Mouse (Mus musculus) telencephalon, adult 2 months (tissue): Measurements from ENCODE around the gene Gnptg.
"Not testable (repeated sequence)": the region's sequence is repeated elsewhere in the genome, so short reads cannot be mapped to it uniquely, and the experiment has no call there.

Source experiments
- DNase-seq: peaks from one replicate; pipeline ENCODE4 v3.0.0-alpha.2; 2011; ENCODE audit warnings: low read depth, low spot score

The Gnptg gene

GRCm38 (mm10) chr17:25243131-25243780 lies 3.3 kb upstream of the Gnptg start:
- DNase-seq = no peak

DNA sequence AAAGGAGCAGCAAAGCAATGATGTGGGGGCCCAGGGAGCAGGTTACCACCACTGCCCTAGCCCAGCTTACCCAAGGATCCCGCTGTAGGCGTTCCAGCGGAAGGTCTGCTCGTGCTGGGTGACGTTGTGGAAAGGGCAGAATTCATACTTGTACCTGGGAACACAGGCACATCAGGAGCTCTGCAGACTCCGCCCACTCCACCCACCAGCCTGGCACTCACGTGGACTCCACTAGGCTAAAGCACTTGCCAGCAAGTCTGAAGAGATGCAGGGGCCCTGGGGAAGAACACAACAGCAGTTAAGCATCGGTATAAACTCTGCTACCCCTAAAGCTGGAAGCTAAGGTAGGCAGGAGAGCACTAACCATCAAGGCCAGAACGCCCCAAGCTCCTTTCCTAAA lies 4.3 kb downstream of the Gnptg start:
- DNase-seq = peak; percentile 21

DNA sequence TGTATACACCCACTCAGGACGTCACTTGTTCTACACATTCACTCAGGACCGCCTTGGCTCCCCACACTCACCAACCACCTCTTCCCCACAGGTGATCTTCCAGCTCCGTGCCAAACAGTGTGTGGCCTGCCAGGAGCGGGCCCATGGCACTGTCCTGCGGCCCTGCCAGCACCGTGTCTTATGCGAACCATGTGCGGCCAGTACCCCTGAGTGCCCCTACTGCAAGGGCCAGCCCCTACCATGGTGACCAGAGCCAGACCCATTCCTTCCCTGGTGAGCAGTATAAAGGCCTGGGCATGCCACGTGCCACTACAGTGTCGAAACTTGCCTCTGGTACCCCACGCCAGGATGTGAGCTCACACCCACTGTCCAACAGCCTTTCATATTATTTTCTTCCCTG lies 8.3 kb downstream of the Gnptg start:
- DNase-seq = not testable (repeated sequence)

DNA sequence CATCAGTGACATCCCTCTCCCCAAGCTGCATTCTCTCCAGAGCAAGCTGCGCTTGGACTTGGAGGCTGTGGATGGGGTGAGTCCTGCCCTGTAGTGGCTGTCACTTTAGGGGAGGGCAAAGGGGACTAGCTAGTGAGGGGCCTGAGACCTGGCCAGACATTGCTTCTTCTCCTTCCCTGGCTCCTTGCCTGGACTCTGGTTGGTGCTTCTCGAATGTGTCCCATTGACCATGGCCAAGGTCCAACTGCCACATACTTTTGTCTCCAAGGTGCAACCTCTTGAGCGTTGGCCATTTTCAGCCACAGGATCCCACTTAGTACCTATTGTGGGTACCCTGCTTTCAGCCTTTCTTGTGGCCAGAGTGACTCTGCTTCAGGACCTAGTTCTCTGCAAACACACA lies 9.2 kb downstream of the Gnptg start:
- DNase-seq = no peak

GRCm38 (mm10) chr17:25230014-25230655 lies 9.8 kb downstream of the Gnptg start:
- DNase-seq = not testable (repeated sequence)

DNA sequence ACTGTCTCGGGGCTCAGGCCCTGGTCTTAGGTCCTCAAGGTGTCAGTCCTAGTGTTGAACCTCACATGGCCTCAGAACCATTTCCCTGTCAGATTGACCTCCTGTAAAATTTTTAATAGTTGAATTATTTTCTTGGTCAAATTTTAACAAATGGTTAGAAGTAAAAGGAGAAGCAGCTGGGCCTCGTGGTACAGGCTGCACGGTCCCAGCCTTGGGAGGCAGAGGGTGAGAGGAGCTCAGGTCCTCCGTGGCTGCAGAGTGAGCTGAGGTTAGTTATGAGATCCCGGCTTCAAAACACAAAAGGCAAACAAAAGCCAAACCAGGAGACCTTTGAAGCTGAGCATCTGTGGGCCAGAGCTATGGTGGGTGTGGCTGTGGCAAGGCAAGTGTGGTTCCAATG lies 11.9 kb downstream of the Gnptg start:
- no peak for DNase-seq

DNA sequence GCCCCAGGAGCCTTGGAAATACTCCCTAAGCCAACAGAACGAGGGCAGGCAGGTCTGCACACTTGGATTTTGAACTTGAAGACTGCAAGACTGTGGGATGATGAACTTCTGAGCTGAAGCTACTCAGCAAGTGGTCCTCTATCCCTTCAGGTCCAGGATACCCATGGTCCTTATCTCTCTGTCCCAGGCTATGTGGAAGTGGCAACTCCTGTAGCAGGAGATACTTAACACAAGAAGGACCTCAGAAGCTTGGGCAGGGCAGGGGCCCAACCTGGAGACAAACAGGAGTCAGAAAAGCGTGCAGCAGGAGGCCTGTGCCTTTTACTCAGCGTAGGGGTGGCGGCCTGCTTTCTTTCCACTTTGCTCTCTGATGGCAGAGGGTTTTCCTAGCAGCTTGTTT lies 14.3 kb downstream of the Gnptg start:
- no peak for DNase-seq

GRCm38 (mm10) chr17:25224586-25225222 lies 15.2 kb downstream of the Gnptg start:
- no peak for DNase-seq

DNA sequence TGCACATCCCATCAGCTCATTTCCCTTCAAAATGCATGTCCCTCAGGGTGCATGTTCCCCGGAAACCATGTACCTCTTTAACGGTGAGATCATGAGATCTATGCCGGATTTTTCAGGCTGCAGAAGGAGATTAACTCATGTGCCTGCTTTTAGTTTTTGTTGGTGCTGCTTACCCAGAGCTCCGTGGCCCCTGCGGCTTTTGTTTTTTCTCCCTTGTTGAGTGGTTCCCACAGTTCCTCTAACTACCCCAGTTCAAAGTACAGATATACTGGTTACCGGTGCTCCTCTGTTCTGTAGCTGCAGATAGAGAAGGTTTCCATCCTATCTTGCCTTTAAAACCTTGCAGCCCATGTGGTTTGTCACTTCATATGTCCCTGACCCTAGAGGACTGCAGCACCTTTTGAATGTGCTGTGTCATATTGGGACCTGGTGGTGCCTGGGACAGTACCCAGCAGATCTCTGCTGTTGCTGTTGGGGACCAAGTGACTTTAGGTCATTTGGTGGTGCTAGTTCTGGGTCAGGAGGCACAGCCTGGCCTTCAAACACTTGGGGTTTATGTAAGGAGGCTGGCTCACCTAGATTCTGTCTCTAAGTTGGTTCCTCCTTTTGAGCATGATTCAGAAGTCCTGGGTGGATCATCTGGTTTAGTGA lies 16.8 kb downstream of the Gnptg start:
- DNase-seq = no peak

DNA sequence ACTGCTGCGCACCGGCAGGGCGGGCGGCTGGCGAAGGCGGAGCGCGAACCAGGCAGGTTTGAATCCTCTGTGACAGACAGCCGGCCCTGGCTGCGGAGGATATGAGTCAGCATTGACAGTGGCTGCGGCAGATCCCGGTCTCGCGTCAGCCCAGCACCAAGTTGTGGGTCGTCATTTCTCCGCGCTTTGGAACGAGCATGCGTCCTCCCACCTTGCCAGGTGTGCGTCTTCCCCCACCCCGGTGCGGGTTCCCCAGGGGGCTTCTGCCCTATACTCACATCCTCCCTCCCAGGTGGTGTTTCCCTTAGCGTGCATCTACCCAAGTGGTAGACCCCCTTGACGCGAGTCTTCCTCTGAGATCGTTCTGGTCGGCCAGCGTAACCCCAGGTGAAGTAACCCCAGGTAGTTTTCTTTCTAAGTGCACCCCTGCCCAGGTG lies 17.4 kb downstream of the Gnptg start:
- DNase-seq = not testable (repeated sequence)

GRCm38 (mm10) chr17:25221821-25222503 lies 18.0 kb downstream of the Gnptg start:
- DNase-seq = no peak

GRCm38 (mm10) chr17:25220746-25221145 lies 19.2 kb downstream of the Gnptg start:
- no peak for DNase-seq

- no peak for DNase-seq
Measured at GRCm38 (mm10) chr17:25219492-25220295, 20.2 kb downstream of the Gnptg start.

GRCm38 (mm10) chr17:25218967-25219366 lies 21.0 kb downstream of the Gnptg start:
- no peak for DNase-seq

DNA sequence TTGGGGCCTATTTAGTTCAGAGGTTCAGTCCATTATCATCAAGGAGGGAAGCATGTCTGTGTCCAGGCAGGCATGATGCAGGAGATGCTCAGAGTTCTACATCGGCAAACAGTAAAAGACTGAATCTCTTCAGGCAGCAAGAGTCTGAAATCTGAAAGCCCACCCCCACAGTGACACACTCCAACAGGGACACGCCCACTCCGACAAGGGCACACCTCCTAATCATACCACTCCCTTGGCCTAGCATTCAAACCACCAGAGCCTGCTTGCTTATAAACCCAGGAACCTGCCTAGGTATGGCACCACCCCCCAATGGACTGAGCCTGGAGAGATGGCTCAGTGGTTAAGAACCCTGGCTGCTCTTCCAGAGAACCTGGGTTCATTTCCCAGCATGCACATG lies 24.5 kb downstream of the Gnptg start:
- DNase-seq = no peak

GRCm38 (mm10) chr17:25211705-25212104 lies 28.2 kb downstream of the Gnptg start:
- DNase-seq = no peak

DNA sequence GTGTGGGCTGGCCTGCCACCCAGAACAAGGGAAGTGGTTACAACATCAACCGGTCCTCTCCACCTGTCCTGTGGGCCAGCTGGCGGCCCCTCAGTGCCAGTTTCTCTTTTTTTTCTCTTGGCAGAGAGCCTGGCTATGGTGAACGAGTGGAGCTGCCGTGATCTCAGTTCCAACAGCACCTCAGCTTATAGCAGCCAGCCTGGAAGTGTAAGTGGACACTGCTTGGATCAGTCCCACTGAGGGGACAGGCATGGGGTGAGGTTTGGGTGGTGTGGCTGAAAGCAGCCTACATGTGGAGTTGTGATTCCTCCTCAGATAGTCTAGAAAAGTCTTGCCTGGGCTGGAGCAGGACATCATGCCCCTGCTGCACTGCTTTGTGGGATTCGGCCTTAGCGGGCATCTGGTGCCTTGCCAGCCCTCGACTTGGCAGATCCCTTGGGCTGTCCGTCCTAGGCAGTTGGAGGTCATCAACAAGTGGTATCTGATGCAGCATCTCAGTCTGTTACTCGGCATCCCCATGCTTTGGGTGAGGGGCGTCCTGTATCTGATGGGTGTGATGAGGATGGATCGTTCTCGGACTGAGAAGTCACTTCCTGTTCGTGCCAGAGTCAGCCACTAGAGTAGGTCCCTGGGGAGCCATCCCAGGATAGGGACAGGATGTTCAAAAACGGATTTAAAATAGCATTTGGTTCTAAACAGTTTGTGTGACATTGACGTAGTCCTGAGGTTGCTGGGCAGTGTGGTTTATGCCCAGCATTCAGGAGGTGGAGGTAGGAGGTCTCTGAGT lies 29.1 kb downstream of the Gnptg start:
- no peak for DNase-seq

- no peak for DNase-seq
Measured at GRCm38 (mm10) chr17:25210006-25210405, 29.9 kb downstream of the Gnptg start.

DNA sequence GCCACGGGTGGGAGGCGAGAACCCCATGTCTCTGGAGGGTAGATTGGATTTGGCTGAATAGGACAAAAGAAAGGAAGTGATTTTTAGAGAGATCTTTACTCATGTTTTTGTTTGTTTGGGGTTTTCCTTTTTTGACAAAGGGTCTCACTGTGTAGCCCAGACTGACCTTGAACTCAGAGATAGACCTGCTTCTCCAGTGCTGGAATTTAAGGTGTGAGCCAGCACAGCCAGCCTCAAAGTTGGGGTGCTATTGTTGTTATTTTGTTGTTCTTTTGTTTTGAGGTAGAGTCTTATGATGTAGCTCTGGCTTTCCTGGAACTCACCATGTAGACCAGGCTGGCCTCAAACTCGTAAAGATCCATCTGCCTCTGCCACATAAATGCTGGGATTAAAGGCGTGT lies 37.5 kb downstream of the Gnptg start:
- DNase-seq = no peak

DNA sequence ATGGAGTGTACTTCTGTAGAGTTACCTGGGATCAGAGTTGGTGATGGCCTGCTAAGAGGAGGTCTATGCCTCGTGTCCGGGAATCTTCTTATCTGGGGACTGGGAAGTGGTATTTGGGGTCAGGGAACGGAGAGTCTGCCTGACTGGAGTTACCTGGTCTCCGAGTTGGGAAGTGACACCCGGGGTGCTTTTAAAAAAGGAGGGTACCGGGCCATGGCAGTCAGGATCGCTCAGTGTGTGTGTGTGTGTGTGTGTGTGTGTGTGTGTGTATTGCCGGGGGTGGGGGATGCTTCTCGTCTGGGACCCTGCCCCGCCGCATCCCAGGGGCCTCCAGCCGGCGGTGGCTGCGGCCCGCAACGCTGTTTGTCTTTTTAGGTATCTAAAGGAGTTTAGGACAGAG lies 50.8 kb downstream of the Gnptg start:
- DNase-seq = no peak
